Mouse (Mus musculus) neural tube, embryonic 11.5 days (tissue): ENCODE results near the gene Ggps1. TPM values are rescaled to one million over a fixed set of nuclear protein-coding genes. Genes with fewer than 3 reads are reported as not detected.
"Not testable (repeated sequence)": the region's sequence is repeated elsewhere in the genome, so short reads cannot be mapped to it uniquely, and the experiment has no call there.

Experiments
- ATAC-seq: fragments of 200-750 bp; cut with Nextera tagmentation; 2 replicates; pipeline ENCODE4 v1.8.0; 2017; ENCODE audit warnings: moderate number of reproducible peaks, mild to moderate bottlenecking, moderate TSS enrichment, moderate library complexity; ENCODE audit not compliant: insufficient read depth, low FRiP score, low TSS enrichment
- DNase-seq: peaks from one replicate; pipeline ENCODE4 v3.0.0-alpha.2; 2015; ENCODE audit warnings: low spot score
- H3K27ac ChIP-seq: fragments of 300-500 bp; sonication (generic); 2 replicates; pipeline ENCODE4 v1.5.1; 2014; ENCODE audit warnings: low read depth, mild to moderate bottlenecking, low read length
- H3K27me3 ChIP-seq: fragments of 300-500 bp; sonication (generic); 2 replicates; pipeline ENCODE4 v1.6.1; 2014; ENCODE audit warnings: mild to moderate bottlenecking, low read length, mixed read lengths; ENCODE audit not compliant: control insufficient read depth, insufficient read depth
- H3K36me3 ChIP-seq: fragments of 300-500 bp; sonication (generic); 2 replicates; pipeline ENCODE4 v1.6.1; 2014; ENCODE audit warnings: mild to moderate bottlenecking, low read length, moderate library complexity, mixed read lengths; ENCODE audit not compliant: control insufficient read depth, insufficient read depth
- H3K4me1 ChIP-seq: fragments of 300-500 bp; sonication (generic); 2 replicates; pipeline ENCODE4 v1.6.1; 2014; ENCODE audit warnings: low read length, mixed read lengths; ENCODE audit not compliant: control insufficient read depth, insufficient read depth
- H3K4me2 ChIP-seq: fragments of 300-500 bp; sonication (generic); 2 replicates; pipeline ENCODE4 v1.6.1; 2014; ENCODE audit warnings: low read depth, mild to moderate bottlenecking, moderate library complexity
- H3K4me3 ChIP-seq: fragments of 300-500 bp; sonication (generic); 2 replicates; pipeline ENCODE4 v1.5.1; 2014; ENCODE audit warnings: low read depth, low read length
- H3K9ac ChIP-seq: fragments of 300-500 bp; sonication (generic); 2 replicates; pipeline ENCODE4 v1.6.1; 2014; ENCODE audit warnings: mild to moderate bottlenecking, low read length
- H3K9me3 ChIP-seq: fragments of 300-500 bp; sonication (generic); 2 replicates; pipeline ENCODE4 v1.6.1; 2016; ENCODE audit warnings: low read length; ENCODE audit not compliant: control insufficient read depth
- WGBS: fragments of 180-500 bp; shearing (Covaris S2); extraction: QIAGEN DNeasy Blood & Tissue Kit; methylation state at CpG from one replicate; pipeline ENCODE4 v1.1.7; 2014; 5-methylcytosine and 5-hydroxymethylcytosine counted together
- polyA plus RNA-seq: library from polyadenylated mRNA; unstranded; fragments of >200 nt; fragmentation: Nextera tagmentation; extraction: Ambion mirVana; gene quantifications from 2 replicates; pipeline ENCODE4 v1.2.1, GENCODE M21; 2014

Gene Ggps1
- polyA plus RNA-seq, 1 experiment from 2014 or later = 76.9 TPM

DNA sequence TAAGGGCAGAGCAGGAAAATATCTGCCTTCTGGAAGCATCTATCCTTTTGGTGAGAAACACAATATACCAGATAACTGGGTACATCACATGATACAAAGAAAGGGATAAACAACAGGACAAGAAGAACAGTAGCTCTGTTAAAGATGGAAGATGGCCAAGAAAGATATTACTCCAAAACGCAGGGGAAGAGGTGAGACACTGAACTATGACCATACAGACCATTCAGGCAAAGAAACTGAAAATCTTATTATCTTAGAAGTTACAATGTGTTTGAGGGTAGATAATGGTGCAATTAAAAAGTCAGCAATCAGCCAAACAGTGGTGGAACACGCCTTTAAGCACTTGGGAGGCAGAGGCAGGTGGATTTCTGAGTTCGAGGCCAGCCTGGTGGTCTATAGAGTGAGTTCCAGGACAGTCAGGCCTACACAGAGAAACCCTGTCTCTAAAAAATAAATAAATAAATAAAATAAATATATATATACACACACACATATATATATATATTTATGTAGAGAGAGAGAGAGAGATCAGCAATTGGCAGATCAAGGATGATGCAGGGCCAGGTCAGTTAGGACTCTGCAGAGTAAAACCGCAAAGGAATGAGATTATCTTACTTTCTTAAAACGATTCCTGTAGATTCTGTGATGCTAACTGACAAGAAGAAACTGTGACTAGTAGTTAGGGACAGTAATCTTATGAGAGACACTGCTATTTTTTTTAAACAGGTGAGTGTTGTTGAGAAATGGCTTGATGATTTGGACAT is 29.8 kb downstream of the Ggps1 start:
- no peak overlapping the region for H3K27ac ChIP-seq
- WGBS = 92% methylated on average over 5 of the region's 5 CpGs

DNA sequence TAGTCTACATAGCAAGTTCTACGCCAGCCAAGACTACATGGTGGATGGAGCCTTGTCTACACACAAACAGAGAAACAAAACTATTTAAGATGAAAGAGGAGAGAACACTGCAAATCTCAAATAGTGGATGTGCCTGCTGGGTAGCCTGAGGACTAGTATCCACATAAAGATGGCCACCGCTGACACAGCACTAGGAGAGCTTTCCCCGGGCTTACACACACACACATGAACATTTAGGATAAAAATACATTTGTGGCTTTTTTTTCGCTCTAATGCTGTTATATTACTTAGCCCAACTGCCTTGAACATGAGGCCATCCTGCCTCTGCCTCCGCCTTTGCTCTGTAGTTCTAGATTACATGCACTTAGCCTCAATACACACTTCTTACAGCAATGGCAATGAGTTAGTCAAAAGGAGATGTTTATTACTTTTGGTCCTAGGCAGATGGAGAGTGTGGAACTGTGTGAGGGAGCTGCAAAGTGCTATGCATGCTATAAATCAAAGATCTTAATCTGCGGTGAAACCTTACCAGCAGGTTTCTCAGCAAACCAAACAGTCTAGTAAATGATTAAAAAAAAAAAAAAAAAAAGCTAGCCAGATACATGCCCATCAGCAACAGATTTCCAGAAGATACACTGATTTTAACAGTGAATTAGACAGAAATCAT is 37.0 kb downstream of the Ggps1 start:
- ATAC-seq = no peak
- Histone ChIP-seq H3K9me3 (no peaks in the 10 kb centered on the region), H3K36me3 (no peaks in the 10 kb centered on the region; the same call in 1 of the 2 replicates), H3K4me3 (no peak overlapping the region), H3K4me2 (no peak overlapping the region), H3K9ac (no peak overlapping the region), H3K27ac (no peak overlapping the region), H3K4me1 (no peaks in the 10 kb centered on the region), H3K27me3 (no peaks in the 10 kb centered on the region)
- WGBS = 96% methylated on average over 6 of the region's 6 CpGs
- DNase-seq = no peak

More for the DNA sequence above, 29.8 kb downstream of the Ggps1 start:
- no peaks in the 10 kb centered on the region for H3K36me3 ChIP-seq
- ATAC-seq (no peak), DNase-seq (no peak)
- H3K27me3 ChIP-seq = no peaks in the 10 kb centered on the region
- no peak overlapping the region for H3K4me3 ChIP-seq
- H3K9ac ChIP-seq = no peak overlapping the region
- no peak overlapping the region for H3K4me2 ChIP-seq
- H3K9me3 ChIP-seq = no peaks in the 10 kb centered on the region
- H3K4me1 ChIP-seq = no peaks in the 10 kb centered on the region

DNA sequence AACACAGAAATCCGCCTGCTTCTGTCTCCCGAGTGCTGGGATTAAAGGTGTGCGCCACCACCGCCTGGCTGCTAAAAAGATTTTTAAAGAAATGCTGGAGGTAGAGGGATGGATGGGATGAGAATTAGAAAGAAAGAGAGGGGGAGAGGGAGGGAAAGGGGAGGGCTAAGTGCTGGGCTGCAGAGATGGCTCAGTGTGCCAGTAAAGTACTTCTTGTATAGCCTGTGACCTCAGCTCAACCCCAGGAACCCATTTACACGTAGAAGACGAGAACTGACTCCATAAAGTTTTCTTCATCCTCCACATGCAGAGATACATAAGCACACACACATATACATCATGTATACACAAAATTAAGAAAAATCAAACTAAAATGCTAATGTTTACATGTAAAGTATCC is 37.7 kb downstream of the Ggps1 start:
- WGBS = 96% methylated on average over 6 of the region's 6 CpGs
- DNase-seq = no peak
- ATAC-seq = no peak

DNA sequence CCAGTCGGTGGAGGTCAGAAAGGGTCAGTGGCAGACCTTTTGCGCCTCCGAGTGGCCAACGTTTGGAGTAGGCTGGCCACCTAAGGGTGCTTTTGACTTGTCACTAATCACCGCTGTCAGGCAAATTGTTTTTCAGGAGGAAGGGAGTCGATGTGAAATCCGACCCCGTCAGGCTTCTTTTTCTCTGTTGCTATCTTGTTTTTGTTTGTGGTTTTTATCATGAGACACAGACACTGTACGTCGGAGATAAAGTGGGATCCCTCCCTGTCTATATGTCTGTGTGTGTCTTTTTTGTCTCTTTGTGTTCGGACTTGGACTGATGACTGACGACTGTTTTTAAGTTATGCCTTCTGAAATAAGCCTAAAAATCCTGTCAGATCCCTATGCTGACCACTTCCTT is 41.9 kb downstream of the Ggps1 start:
- H3K4me2 ChIP-seq, H3K4me3 ChIP-seq, H3K4me1 ChIP-seq, H3K9me3 ChIP-seq, H3K36me3 ChIP-seq, H3K9ac ChIP-seq, DNase-seq, ATAC-seq, H3K27me3 ChIP-seq, H3K27ac ChIP-seq: not testable (repeated sequence)
- whole genome bisulfite sequencing = 84% methylated on average over 8 of the region's 12 CpGs

More for the DNA sequence above, 37.7 kb downstream of the Ggps1 start:
- H3K9me3 ChIP-seq = no peaks in the 10 kb centered on the region
- no peak overlapping the region for H3K9ac ChIP-seq
- H3K4me1 ChIP-seq = no peaks in the 10 kb centered on the region
- no peak overlapping the region for H3K4me3 ChIP-seq
- H3K27me3 ChIP-seq = no peaks in the 10 kb centered on the region
- H3K27ac ChIP-seq = no peak overlapping the region
- no peaks in the 10 kb centered on the region; the same call in 1 of the 2 replicates for H3K36me3 ChIP-seq
- H3K4me2 ChIP-seq = no peak overlapping the region

DNA sequence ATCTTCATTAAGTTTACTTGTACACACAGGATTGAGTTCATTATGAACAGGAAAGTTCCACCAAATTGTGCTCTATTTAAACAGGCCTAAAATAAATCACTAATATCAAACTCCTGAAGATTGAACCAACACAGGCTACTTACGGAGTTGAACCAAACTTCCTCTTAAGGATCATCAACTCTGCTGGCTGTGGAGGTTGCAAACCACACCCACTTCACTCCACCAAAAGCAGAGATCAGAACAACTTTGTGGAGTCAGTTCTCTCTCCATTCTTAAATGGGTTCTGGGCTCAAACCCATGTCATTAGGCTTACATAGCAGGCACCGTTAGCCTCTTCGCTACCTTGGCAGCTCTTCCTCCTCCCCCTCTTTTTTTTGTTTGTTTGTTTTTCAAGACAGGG is 44.4 kb downstream of the Ggps1 start:
- no peak overlapping the region for H3K9ac ChIP-seq
- H3K27ac ChIP-seq = no peak overlapping the region
- ATAC-seq (no peak), DNase-seq (no peak)
- H3K36me3 ChIP-seq = no peaks in the 10 kb centered on the region; the same call in 1 of the 2 replicates
- no peak overlapping the region for H3K4me2 ChIP-seq
- H3K9me3 ChIP-seq = no peaks in the 10 kb centered on the region
- WGBS = 98% methylated on average over 3 of the region's 3 CpGs
- H3K27me3 ChIP-seq = no peaks in the 10 kb centered on the region
- H3K4me1 ChIP-seq = no peaks in the 10 kb centered on the region
- H3K4me3 ChIP-seq = no peak overlapping the region

DNA sequence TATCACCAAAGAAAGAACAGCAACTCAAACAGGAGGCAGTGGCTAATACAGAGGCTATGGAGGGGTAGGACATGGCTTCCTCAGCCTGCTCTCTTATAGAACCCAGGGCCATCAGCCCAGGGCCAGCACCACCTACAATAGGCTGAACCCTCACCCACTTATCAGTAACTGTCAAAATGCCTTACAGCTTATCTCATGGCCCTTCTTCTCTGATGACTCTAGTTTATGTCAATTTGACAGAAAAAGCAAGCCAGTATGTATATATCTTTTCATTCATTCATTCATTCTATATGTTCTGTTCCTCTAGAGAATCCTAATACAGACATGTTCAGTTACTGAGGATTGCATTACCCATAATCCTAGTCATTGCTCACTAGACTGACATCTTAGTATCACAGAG is 45.0 kb downstream of the Ggps1 start:
- no peak overlapping the region for H3K9ac ChIP-seq
- ATAC-seq = no peak
- H3K27ac ChIP-seq = no peak overlapping the region
- H3K4me1 ChIP-seq = no peaks in the 10 kb centered on the region
- H3K9me3 ChIP-seq = no peaks in the 10 kb centered on the region
- H3K4me3 ChIP-seq = no peak overlapping the region
- no peaks in the 10 kb centered on the region for H3K27me3 ChIP-seq
- H3K4me2 ChIP-seq = no peak overlapping the region
- DNase-seq = no peak
- H3K36me3 ChIP-seq = no peaks in the 10 kb centered on the region; the same call in 1 of the 2 replicates

DNA sequence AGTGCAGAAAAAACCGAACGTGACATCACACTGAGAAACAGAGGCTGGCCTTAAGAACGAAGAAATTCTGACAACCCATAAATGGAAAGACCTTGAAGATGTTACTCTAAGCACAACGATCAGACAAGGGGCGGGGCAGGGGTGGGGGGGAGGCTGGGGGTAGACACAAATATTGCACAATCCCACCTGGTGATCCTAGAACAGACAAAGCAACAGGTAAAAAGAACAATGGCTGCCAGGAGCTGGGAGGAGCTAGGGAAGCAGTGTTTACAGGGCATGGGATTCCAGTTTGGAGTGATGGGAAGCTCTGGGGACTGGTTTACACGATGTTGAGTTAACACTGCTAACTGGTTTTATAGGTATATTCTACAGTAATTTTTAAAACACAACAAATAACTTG is 47.7 kb downstream of the Ggps1 start:
- Histone ChIP-seq H3K9ac (no peak overlapping the region), H3K4me1 (no peaks in the 10 kb centered on the region), H3K4me3 (no peak overlapping the region), H3K4me2 (no peak overlapping the region), H3K27me3 (no peaks in the 10 kb centered on the region), H3K36me3 (no peaks in the 10 kb centered on the region; the same call in 1 of the 2 replicates), H3K27ac (no peak overlapping the region), H3K9me3 (no peaks in the 10 kb centered on the region)
- no peak for ATAC-seq
- DNase-seq = no peak
- WGBS = 92% methylated on average over 6 of the region's 6 CpGs

DNA sequence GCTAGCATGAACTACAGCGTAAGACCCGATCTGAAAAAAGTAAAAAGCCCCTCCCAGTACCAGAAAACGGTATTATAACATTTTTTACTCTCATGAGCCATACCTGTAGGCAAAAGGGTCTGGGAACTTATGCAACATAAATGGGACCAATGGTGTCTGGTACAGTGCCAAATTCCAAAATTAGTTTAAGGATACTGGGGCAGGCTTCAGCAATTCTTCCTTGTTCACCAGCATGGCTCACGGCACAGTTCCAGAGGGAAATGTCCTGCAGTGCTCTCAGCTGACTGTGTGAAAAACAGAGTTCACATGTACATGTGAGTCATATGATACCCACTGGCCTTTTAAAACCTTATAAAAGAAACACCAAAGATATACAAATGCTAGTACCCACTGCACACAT is 48.7 kb downstream of the Ggps1 start:
- H3K4me3 ChIP-seq = no peak overlapping the region
- ATAC-seq (no peak), DNase-seq (no peak)
- no peak overlapping the region for H3K4me2 ChIP-seq
- no peaks in the 10 kb centered on the region for H3K27me3 ChIP-seq
- no peak overlapping the region for H3K9ac ChIP-seq
- 93% methylated on average over 4 of the region's 4 CpGs for WGBS
- no peak overlapping the region for H3K27ac ChIP-seq
- no peaks in the 10 kb centered on the region; the same call in 1 of the 2 replicates for H3K36me3 ChIP-seq
- no peaks in the 10 kb centered on the region for H3K9me3 ChIP-seq
- no peaks in the 10 kb centered on the region for H3K4me1 ChIP-seq

DNA sequence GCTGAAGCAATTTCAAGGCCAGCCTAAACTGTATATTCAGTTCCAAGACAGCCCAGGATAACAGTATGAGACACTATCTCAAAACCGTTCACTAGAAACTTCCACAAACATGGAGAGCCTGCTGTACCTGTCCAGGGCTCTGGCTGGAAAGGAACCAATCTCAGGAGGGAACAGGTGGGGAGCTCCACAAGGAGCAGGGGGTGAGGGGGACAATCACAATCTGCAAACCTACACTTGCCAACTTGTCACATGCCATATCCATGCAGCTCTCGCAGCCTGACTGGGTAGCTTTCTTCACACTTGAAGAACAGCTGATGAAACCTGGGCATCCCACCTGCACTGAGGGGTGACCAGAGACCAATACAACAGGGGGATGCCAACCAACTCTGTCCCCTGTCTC is 49.3 kb downstream of the Ggps1 start:
- Histone ChIP-seq H3K27ac (no peak overlapping the region), H3K4me3 (no peak overlapping the region), H3K9ac (no peak overlapping the region), H3K27me3 (no peaks in the 10 kb centered on the region), H3K9me3 (no peaks in the 10 kb centered on the region), H3K4me2 (no peak overlapping the region), H3K4me1 (no peaks in the 10 kb centered on the region), H3K36me3 (no peaks in the 10 kb centered on the region; the same call in 1 of the 2 replicates)
- ATAC-seq (no peak), DNase-seq (no peak)
- WGBS = 97% methylated on average over 2 of the region's 2 CpGs
